In genomic region chr3:86919641-86920342, GRCm38 (mm10) we compare ENCODE assay signal across 8 mouse cellular contexts. TPM values are rescaled to one million over a fixed set of nuclear protein-coding genes. Genes with fewer than 3 reads are reported as not detected.
DNase-seq lines count a peak whose midpoint lies in the region; ATAC-seq and TF ChIP-seq lines count a peak whose summit lies in the region.

No protein-coding gene starts in this region.

- peaks cover 49% of the 10 kb centered on the region for H3K27me3 ChIP-seq in megakaryocyte, embryonic 14.5 days (replicated peaks)
- no peaks in the 10 kb centered on the region for H3K27me3 ChIP-seq in forebrain, embryonic 13.5 days
- peaks cover 14% of the 10 kb centered on the region for H3K27me3 ChIP-seq in intestine, postnatal 0 days (replicated peaks; ENCODE audit: control insufficient read depth, insufficient read depth, low read length)
- H3K27me3 ChIP-seq in lung, postnatal 0 days (replicated peaks; ENCODE audit: insufficient read depth, low read length): no peaks in the 10 kb centered on the region

- no peaks in the 10 kb centered on the region for H3K9me3 ChIP-seq in megakaryocyte, embryonic 14.5 days
- H3K9me3 ChIP-seq in forebrain, embryonic 13.5 days (replicated peaks): no peaks in the 10 kb centered on the region
- no peaks in the 10 kb centered on the region for H3K9me3 ChIP-seq in intestine, postnatal 0 days (ENCODE audit: control insufficient read depth)
- no peaks in the 10 kb centered on the region for H3K9me3 ChIP-seq in lung, postnatal 0 days (ENCODE audit: low read length)

- H3K27ac ChIP-seq in forebrain, embryonic 13.5 days: peak overlapping the region; percentile 96
- 0 out of 2 replicates have a peak overlapping the region, but pooled peaks have one; percentile 31 for H3K27ac ChIP-seq in intestine, postnatal 0 days (ENCODE audit: low read depth, low read length)
- H3K27ac ChIP-seq in lung, postnatal 0 days (ENCODE audit: low read length): no peak overlapping the region

- peak overlapping the region; percentile 97 for H3K9ac ChIP-seq in forebrain, embryonic 13.5 days
- H3K9ac ChIP-seq in intestine, postnatal 0 days (ENCODE audit: low read depth, low read length): peak overlapping the region; percentile 50
- peak overlapping the region; percentile 44 for H3K9ac ChIP-seq in lung, postnatal 0 days (replicated peaks; ENCODE audit: low read depth)

- H3K4me1 ChIP-seq in megakaryocyte, embryonic 14.5 days: peaks cover 29% of the 10 kb centered on the region
- peaks cover 43% of the 10 kb centered on the region for H3K4me1 ChIP-seq in forebrain, embryonic 13.5 days
- H3K4me1 ChIP-seq in intestine, postnatal 0 days (replicated peaks; ENCODE audit: control insufficient read depth, insufficient read depth, low read length): no peaks in the 10 kb centered on the region
- H3K4me1 ChIP-seq in lung, postnatal 0 days (ENCODE audit: insufficient read depth, low read depth, low read length): no peaks in the 10 kb centered on the region

- peak overlapping the region; percentile 75 for H3K4me2 ChIP-seq in forebrain, embryonic 13.5 days
- peak overlapping the region; percentile 96 for H3K4me2 ChIP-seq in intestine, postnatal 0 days (replicated peaks; ENCODE audit: low read depth)
- peak overlapping the region; percentile 97 for H3K4me2 ChIP-seq in lung, postnatal 0 days (replicated peaks; ENCODE audit: low read depth, low read length)

- peak; percentile 30 for DNase-seq in lung, postnatal 0 days (ENCODE audit: low spot score)
- peak; percentile 41 for DNase-seq in right cerebral cortex, postnatal 14 days
- DNase-seq in Muller cell, postnatal 12 days (ENCODE audit: inconsistent ontology term): no peak

- no peak for TF ChIP-seq CTCF in intestine, postnatal 0 days (IDR thresholded peaks at IDR 0.05; ENCODE audit: low read depth)
- TF ChIP-seq CTCF in lung, postnatal 0 days (IDR thresholded peaks at IDR 0.05): no peak

- no peaks in the 10 kb centered on the region for H3K36me3 ChIP-seq in megakaryocyte, embryonic 14.5 days (replicated peaks; ENCODE audit: low read length)
- H3K36me3 ChIP-seq in forebrain, embryonic 13.5 days (ENCODE audit: poor library complexity, severe bottlenecking): peaks cover 24% of the 10 kb centered on the region
- no peaks in the 10 kb centered on the region for H3K36me3 ChIP-seq in intestine, postnatal 0 days (ENCODE audit: control insufficient read depth, insufficient read depth)
- no peaks in the 10 kb centered on the region for H3K36me3 ChIP-seq in lung, postnatal 0 days (ENCODE audit: insufficient read depth, low read length)

- under 1% methylated on average over 61 of the region's 61 CpGs for WGBS in forebrain, embryonic 13.5 days
- under 1% methylated on average over 61 of the region's 61 CpGs for WGBS in intestine, postnatal 0 days
- under 1% methylated on average over 61 of the region's 61 CpGs for WGBS in lung, postnatal 0 days

- no peak for TF ChIP-seq EP300 in lung, postnatal 0 days (IDR thresholded peaks at IDR 0.05)

- peak overlapping the region; percentile 95 for H3K4me3 ChIP-seq in megakaryocyte, embryonic 14.5 days (replicated peaks)
- peak overlapping the region; percentile 91 for H3K4me3 ChIP-seq in forebrain, embryonic 13.5 days
- H3K4me3 ChIP-seq in intestine, postnatal 0 days (ENCODE audit: low read depth, low read length): peak overlapping the region; percentile 73
- H3K4me3 ChIP-seq in lung, postnatal 0 days (ENCODE audit: low read depth, low read length): peak overlapping the region; percentile 73

- no peak for ATAC-seq in megakaryocyte, adult 5-6 weeks (ENCODE audit: poor library complexity, severe bottlenecking)
- peak; percentile 53 for ATAC-seq in cerebellum, adult (ENCODE audit: insufficient number of reproducible peaks, low FRiP score, low TSS enrichment)
- peak; percentile 62 for ATAC-seq in forebrain, embryonic 13.5 days
- peak; percentile 7; the same call in 1 of the 2 replicates for ATAC-seq in intestine, postnatal 0 days
- ATAC-seq in lung, postnatal 0 days: peak; percentile 5; the same call in 1 of the 2 replicates

RNA-seq across cellular contexts. Expression of gene Dclk2, which starts 0.9 kb away (rescaled TPM):
- polyA plus RNA-seq in megakaryocyte, embryonic 14.5 days (2012; ENCODE audit: insufficient read depth, low replicate concordance): 4.5 and 5.5 TPM in 2 replicates
- total RNA-seq in megakaryocyte, adult 5-6 weeks (2015): 0.14 and 0.33 TPM in 2 replicates
- total RNA-seq in megakaryocyte, adult 5-6 weeks (2017): 0.04 and 0.40 TPM in 2 replicates
- 81.1 and 87.2 TPM in 2 replicates for polyA plus RNA-seq in forebrain, embryonic 13.5 days (2015; fragmentation: Nextera tagmentation; extraction: Ambion mirVana)
- 2.3 and 3.3 TPM in 2 replicates for polyA plus RNA-seq in intestine, postnatal 0 days (2015; fragmentation: Nextera tagmentation; extraction: Ambion mirVana)
- 1.6 and 2.1 TPM in 2 replicates for polyA plus RNA-seq in lung, postnatal 0 days (2015; fragmentation: Nextera tagmentation; extraction: Ambion mirVana)

Comparison
In these comparisons a context has a peak if more than half of its experiments do, and no peak if none do; other contexts are left out.
1. H3K9ac ChIP-seq: peak in every context shown above with its lines; median percentile 97 in forebrain, embryonic 13.5 days; 50 in intestine, postnatal 0 days; 44 in lung, postnatal 0 days.
2. RNA of gene Dclk2, which starts 0.9 kb away (polyA plus RNA-seq): 81.1 to 87.2 TPM in forebrain, embryonic 13.5 days; 4.5 to 5.5 TPM in megakaryocyte, embryonic 14.5 days, 2.3 to 3.3 TPM in intestine, postnatal 0 days and 1.6 to 2.1 TPM in lung, postnatal 0 days; every median in the first group is over 10 times any median in the second.
3. Peak in every context shown above with its lines, with median percentiles within 50 percentile points of each other: H3K4me3 ChIP-seq and H3K4me2 ChIP-seq.